ENCODE assay signal across 23 mouse cellular contexts in the genomic region with DNA sequence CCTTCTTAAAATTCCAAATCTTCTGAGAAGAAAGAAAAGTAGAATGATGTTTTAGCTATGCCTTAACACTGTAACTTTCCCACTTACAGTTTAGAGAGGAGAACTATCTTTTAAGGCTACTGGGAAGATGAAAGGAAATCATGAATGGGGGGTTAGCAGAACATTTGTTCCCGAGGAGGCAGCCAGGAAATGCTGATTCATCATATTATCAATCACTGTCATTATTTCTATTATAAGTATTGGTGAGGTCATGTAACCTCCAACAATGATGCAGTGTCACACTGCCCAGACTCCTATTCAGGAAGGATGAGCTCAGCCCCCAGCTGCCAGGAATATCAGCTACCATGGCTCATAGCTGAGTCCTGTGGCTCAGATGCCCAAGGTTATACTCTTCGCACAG. TPM values are rescaled to one million over a fixed set of nuclear protein-coding genes. Genes with fewer than 3 reads are reported as not detected.
DNase-seq lines count a peak whose midpoint lies in the region; ATAC-seq lines count a peak whose summit lies in the region.
"Had no signal": no experiment of that assay in that cellular context is flagged by ENCODE, and none has a peak within 500 bp of the region (broad histone marks: within the 10 kb centered on the region; RNA-seq: fewer than 3 reads in every experiment).

No protein-coding gene starts in this region.

- DNase-seq in adrenal gland, adult (ENCODE audit: inconsistent age in 2 of 2, low spot score in 1 of 2), result peak; percentile 17 to 61
- no peak for DNase-seq in adrenal gland, postnatal 4 days (ENCODE audit: low spot score in 2 of 2)
- DNase-seq in hindbrain, embryonic 11.5 days (ENCODE audit: low spot score), result peak; percentile 2
- peak; percentile 13 for DNase-seq in adrenal gland, adult 8-10 months
- DNase-seq in adrenal gland, postnatal 36 days, result peak; percentile 35 to 40
- DNase-seq in thymus, postnatal 0 days (ENCODE audit: low spot score), result no peak
- DNase-seq: B cell, adult 2 months; cerebellum, adult 11-12 months; cerebellum, adult 9-11 months; cerebellum, postnatal 36 days; forebrain, postnatal 0 days; heart, adult 2 months; heart, postnatal 14 days; kidney, adult 8-10 months had no signal

- no peak overlapping the region for H3K4me2 ChIP-seq in hindbrain, embryonic 11.5 days (replicated peaks; ENCODE audit: low read depth, low read length)
- no peak overlapping the region for H3K4me2 ChIP-seq in hindbrain, embryonic 13.5 days
- no peak overlapping the region for H3K4me2 ChIP-seq in kidney, embryonic 16.5 days (replicated peaks; ENCODE audit: low read depth, low read length)
- H3K4me2 ChIP-seq: forebrain, embryonic 13.5 days; heart, embryonic 11.5 days; heart, embryonic 15.5 days; hindbrain, embryonic 15.5 days had no signal

- H3K27me3 ChIP-seq in hindbrain, embryonic 11.5 days (ENCODE audit: control insufficient read depth, insufficient read depth, low read length), result no peaks in the 10 kb centered on the region
- H3K27me3 ChIP-seq in hindbrain, embryonic 13.5 days, result no peaks in the 10 kb centered on the region
- no peaks in the 10 kb centered on the region for H3K27me3 ChIP-seq in kidney, embryonic 16.5 days (ENCODE audit: insufficient read depth, low read length)
- H3K27me3 ChIP-seq: forebrain, embryonic 13.5 days; heart, embryonic 15.5 days; hindbrain, embryonic 15.5 days had no signal

- H3K36me3 ChIP-seq in hindbrain, embryonic 11.5 days (ENCODE audit: control insufficient read depth, insufficient read depth, low read length), result no peaks in the 10 kb centered on the region
- no peaks in the 10 kb centered on the region for H3K36me3 ChIP-seq in hindbrain, embryonic 13.5 days
- no peaks in the 10 kb centered on the region for H3K36me3 ChIP-seq in kidney, embryonic 16.5 days (ENCODE audit: insufficient read depth, low read length)
- H3K36me3 ChIP-seq: embryonic facial prominence, embryonic 10.5 days; heart, embryonic 15.5 days; hindbrain, embryonic 15.5 days had no signal

- H3K4me1 ChIP-seq in hindbrain, embryonic 11.5 days (replicated peaks; ENCODE audit: control insufficient read depth, insufficient read depth, low read length), result no peaks in the 10 kb centered on the region
- 0 out of 2 replicates have a peak, but pooled peaks cover 2% of the 10 kb centered on the region for H3K4me1 ChIP-seq in hindbrain, embryonic 13.5 days (replicated peaks)
- no peaks in the 10 kb centered on the region for H3K4me1 ChIP-seq in kidney, embryonic 16.5 days (ENCODE audit: insufficient read depth, low read length)
- H3K4me1 ChIP-seq: embryonic facial prominence, embryonic 10.5 days; forebrain, embryonic 13.5 days; heart, embryonic 15.5 days; hindbrain, embryonic 15.5 days had no signal

- ATAC-seq in hindbrain, embryonic 11.5 days (ENCODE audit: low FRiP score), result no peak
- no peak for ATAC-seq in hindbrain, embryonic 13.5 days (ENCODE audit: low FRiP score)
- ATAC-seq in kidney, embryonic 16.5 days (ENCODE audit: low FRiP score, low TSS enrichment), result no peak
- ATAC-seq: forebrain, embryonic 13.5 days; forebrain, postnatal 0 days; intestine, postnatal 0 days had no signal

- H3K27ac ChIP-seq in hindbrain, embryonic 11.5 days (ENCODE audit: low read depth, low read length), result no peak overlapping the region
- no peak overlapping the region for H3K27ac ChIP-seq in hindbrain, embryonic 13.5 days
- no peak overlapping the region for H3K27ac ChIP-seq in kidney, embryonic 16.5 days (ENCODE audit: low read length)
- H3K27ac ChIP-seq: embryonic facial prominence, embryonic 10.5 days; forebrain, embryonic 13.5 days; heart, adult 2 months; heart, embryonic 15.5 days; hindbrain, embryonic 15.5 days had no signal

- no peak overlapping the region for H3K4me3 ChIP-seq in hindbrain, embryonic 11.5 days (ENCODE audit: low read depth, low read length)
- no peak overlapping the region for H3K4me3 ChIP-seq in hindbrain, embryonic 13.5 days
- H3K4me3 ChIP-seq in kidney, embryonic 16.5 days (ENCODE audit: low read length), result no peak overlapping the region
- H3K4me3 ChIP-seq: embryonic facial prominence, embryonic 10.5 days; forebrain, embryonic 13.5 days; heart, adult 2 months; heart, embryonic 15.5 days; hindbrain, embryonic 15.5 days had no signal

- H3K9me3 ChIP-seq in hindbrain, embryonic 11.5 days (ENCODE audit: control insufficient read depth, low read length), result no peaks in the 10 kb centered on the region
- H3K9me3 ChIP-seq in hindbrain, embryonic 13.5 days, result no peaks in the 10 kb centered on the region
- H3K9me3 ChIP-seq in kidney, embryonic 16.5 days (ENCODE audit: low read length), result no peaks in the 10 kb centered on the region
- H3K9me3 ChIP-seq: embryonic facial prominence, embryonic 10.5 days; forebrain, embryonic 13.5 days; heart, embryonic 15.5 days; hindbrain, embryonic 15.5 days had no signal

- no peak overlapping the region for H3K9ac ChIP-seq in hindbrain, embryonic 11.5 days (ENCODE audit: low read depth, low read length)
- H3K9ac ChIP-seq in hindbrain, embryonic 13.5 days, result no peak overlapping the region
- H3K9ac ChIP-seq in kidney, embryonic 16.5 days (replicated peaks; ENCODE audit: low read length), result no peak overlapping the region
- H3K9ac ChIP-seq: forebrain, embryonic 13.5 days; forebrain, postnatal 0 days; heart, embryonic 15.5 days; hindbrain, embryonic 15.5 days had no signal

- 64% methylated on average over 2 of the region's 2 CpGs for whole genome bisulfite sequencing in hindbrain, embryonic 11.5 days
- WGBS in hindbrain, embryonic 13.5 days, result 55% methylated on average over 2 of the region's 2 CpGs
- 65% methylated on average over 2 of the region's 2 CpGs for WGBS in kidney, embryonic 16.5 days

RNA-seq across cellular contexts. Expression of a gene that starts 52.3 kb away (rescaled TPM):
- total RNA-seq in adrenal gland, postnatal 4 days (2021), result under 1 TPM in 1 of 2 experiments, not detected in 1; 0.68 TPM
- polyA plus RNA-seq in hindbrain, embryonic 11.5 days (2014; fragmentation: Nextera tagmentation; extraction: Ambion mirVana), result 0.15 and 0.28 TPM in 2 replicates
- 0.13 TPM in 1 of 2 replicates, not detected in the other for polyA plus RNA-seq in hindbrain, embryonic 13.5 days (2015; fragmentation: Nextera tagmentation; extraction: Ambion mirVana)
- total RNA-seq in adrenal gland, adult 8-10 months (2022), result not detected
- total RNA-seq in adrenal gland, postnatal 36 days (2021), result not detected
- polyA plus RNA-seq in thymus, postnatal 0 days (2015; fragmentation: Nextera tagmentation; extraction: Ambion mirVana), result 0.05 TPM in 1 of 2 replicates, not detected in the other
- polyA plus RNA-seq in kidney, embryonic 16.5 days (2015; fragmentation: Nextera tagmentation; extraction: Ambion mirVana), result 0.07 and 0.10 TPM in 2 replicates
- polyA plus RNA-seq: CD4-positive, CD25-positive, alpha-beta regulatory T cell, adult 4 months; embryonic facial prominence, embryonic 10.5 days; heart, embryonic 11.5 days; intestine, postnatal 0 days had no signal

Comparison
In these comparisons a context has a peak if more than half of its experiments do, and no peak if none do; other contexts are left out.
1. DNase-seq: peak in adrenal gland, adult (2 of 2), hindbrain, embryonic 11.5 days (single experiment), adrenal gland, adult 8-10 months (single experiment) and adrenal gland, postnatal 36 days (2 of 2); none in adrenal gland, postnatal 4 days (0 of 2) and thymus, postnatal 0 days (single experiment).